Mouse (Mus musculus) lung, postnatal 0 days (tissue): Measurements from ENCODE around the gene Tmem42. TPM values are rescaled to one million over a fixed set of nuclear protein-coding genes. Genes with fewer than 3 reads are reported as not detected.

Experiments used
- ATAC-seq: fragments of 200-750 bp; cut with Nextera tagmentation; 2 replicates; pipeline ENCODE4 v1.8.0; 2017; ENCODE audit warnings: moderate library complexity
- DNase-seq: peaks from one replicate; pipeline ENCODE4 v3.0.0-alpha.2; 2016; ENCODE audit warnings: low spot score
- H3K27ac ChIP-seq: fragments of 300-500 bp; sonication (generic); 2 replicates; pipeline ENCODE4 v1.5.1; 2014; ENCODE audit warnings: antibody characterized with exemption, mild to moderate bottlenecking, low read length, mixed read lengths
- H3K27me3 ChIP-seq: fragments of 300-500 bp; sonication (generic); replicated peaks from 2 replicates; pipeline ENCODE4 v1.6.1; 2014; ENCODE audit warnings: low read length, mixed read lengths; ENCODE audit not compliant: insufficient read depth
- H3K36me3 ChIP-seq: fragments of 300-500 bp; sonication (generic); 2 replicates; pipeline ENCODE4 v1.6.1; 2014; ENCODE audit warnings: low read length, mixed read lengths; ENCODE audit not compliant: insufficient read depth
- H3K4me1 ChIP-seq: fragments of 300-500 bp; sonication (generic); 2 replicates; pipeline ENCODE4 v1.6.1; 2014; ENCODE audit warnings: antibody characterized with exemption, low read depth, low read length, mixed read lengths; ENCODE audit not compliant: insufficient read depth
- H3K4me2 ChIP-seq: fragments of 300-500 bp; sonication (generic); replicated peaks from 2 replicates; pipeline ENCODE4 v1.6.1; 2014; ENCODE audit warnings: low read depth, mild to moderate bottlenecking, low read length, moderate library complexity, mixed read lengths
- H3K4me3 ChIP-seq: fragments of 300-500 bp; sonication (generic); 2 replicates; pipeline ENCODE4 v1.5.1; 2014; ENCODE audit warnings: low read depth, low read length
- H3K9ac ChIP-seq: fragments of 300-500 bp; sonication (generic); replicated peaks from 2 replicates; pipeline ENCODE4 v1.6.1; 2014; ENCODE audit warnings: low read depth, mild to moderate bottlenecking
- H3K9me3 ChIP-seq: fragments of 300-500 bp; sonication (generic); 2 replicates; pipeline ENCODE4 v1.6.1; 2016; ENCODE audit warnings: low read length, mixed read lengths
- CTCF ChIP-seq: IDR thresholded peaks from 2 replicates; pipeline ENCODE4 v1.5.1; 2016; ENCODE audit warnings: antibody characterized with exemption, mild to moderate bottlenecking
- EP300 ChIP-seq: IDR thresholded peaks from 2 replicates; pipeline ENCODE4 v1.6.1; 2016; ENCODE audit warnings: antibody characterized with exemption, mild to moderate bottlenecking, control low read depth
- WGBS: fragments of 180-500 bp; shearing (Covaris S2); extraction: QIAGEN DNeasy Blood & Tissue Kit; methylation state at CpG from one replicate; pipeline ENCODE4 v1.1.7; 2014; 5-methylcytosine and 5-hydroxymethylcytosine counted together
- polyA plus RNA-seq: library from polyadenylated mRNA; unstranded; fragments of >200 nt; fragmentation: Nextera tagmentation; extraction: Ambion mirVana; gene quantifications from 2 replicates; pipeline ENCODE4 v1.2.1, GENCODE M21; 2015

The Tmem42 gene
- 44.7 and 55.7 TPM in 2 replicates for polyA plus RNA-seq

DNA sequence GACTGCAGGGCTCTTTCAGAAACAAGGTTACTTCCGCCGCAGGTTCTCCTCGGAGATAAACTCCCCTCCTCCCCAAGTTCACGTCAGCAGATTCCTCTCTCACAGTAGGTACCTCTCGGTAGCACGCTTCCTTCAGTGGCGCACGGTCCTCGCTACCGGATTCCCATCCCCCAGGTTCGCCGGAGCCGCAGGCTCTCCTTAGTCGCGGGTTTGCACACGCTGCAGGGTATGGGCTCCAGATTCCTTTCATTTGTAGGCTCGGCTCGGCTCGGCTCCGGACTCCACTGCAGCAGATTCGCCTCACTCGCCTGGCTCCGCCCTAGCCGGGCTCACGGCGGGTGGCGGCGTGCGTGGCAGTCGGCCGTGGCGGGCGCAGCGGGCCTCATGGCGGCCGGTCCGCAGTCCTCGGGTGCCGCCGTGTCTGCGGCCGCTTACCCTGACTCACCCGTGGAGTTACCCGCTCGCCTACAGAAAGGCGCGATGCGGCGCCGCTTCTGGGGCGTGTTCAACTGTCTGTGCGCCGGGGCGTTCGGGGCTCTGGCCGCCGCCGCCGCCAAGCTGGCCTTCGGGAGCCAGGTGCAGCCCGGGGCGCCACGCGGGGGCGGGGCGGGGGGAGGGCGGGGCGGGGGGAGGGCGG lies at the start of gene Tmem42:
Gene Tmem42, plus strand, starts transcription at position 332 of the 637 bp plus-strand sequence.
- peak within 1 kb of the TSS; percentile 67 for H3K4me3 ChIP-seq
- peak; percentile 99 for ATAC-seq
- H3K27me3 ChIP-seq: no peaks in the 10 kb centered on the region
- no peaks in the 10 kb centered on the region for H3K36me3 ChIP-seq
- H3K9me3 ChIP-seq: no peaks in the 10 kb centered on the region
- H3K9ac ChIP-seq: peak within 1 kb of the TSS; percentile 55
- peak within 1 kb of the TSS; percentile 88 for H3K27ac ChIP-seq
- no peaks in the 10 kb centered on the region; the same call in 1 of the 2 replicates for H3K4me1 ChIP-seq
- H3K4me2 ChIP-seq: peak within 1 kb of the TSS; percentile 77
- peak; percentile 96 for DNase-seq
- TF ChIP-seq CTCF (no peak), EP300 (no peak)
- WGBS: under 1% methylated on average over 49 of the region's 69 CpGs

DNA sequence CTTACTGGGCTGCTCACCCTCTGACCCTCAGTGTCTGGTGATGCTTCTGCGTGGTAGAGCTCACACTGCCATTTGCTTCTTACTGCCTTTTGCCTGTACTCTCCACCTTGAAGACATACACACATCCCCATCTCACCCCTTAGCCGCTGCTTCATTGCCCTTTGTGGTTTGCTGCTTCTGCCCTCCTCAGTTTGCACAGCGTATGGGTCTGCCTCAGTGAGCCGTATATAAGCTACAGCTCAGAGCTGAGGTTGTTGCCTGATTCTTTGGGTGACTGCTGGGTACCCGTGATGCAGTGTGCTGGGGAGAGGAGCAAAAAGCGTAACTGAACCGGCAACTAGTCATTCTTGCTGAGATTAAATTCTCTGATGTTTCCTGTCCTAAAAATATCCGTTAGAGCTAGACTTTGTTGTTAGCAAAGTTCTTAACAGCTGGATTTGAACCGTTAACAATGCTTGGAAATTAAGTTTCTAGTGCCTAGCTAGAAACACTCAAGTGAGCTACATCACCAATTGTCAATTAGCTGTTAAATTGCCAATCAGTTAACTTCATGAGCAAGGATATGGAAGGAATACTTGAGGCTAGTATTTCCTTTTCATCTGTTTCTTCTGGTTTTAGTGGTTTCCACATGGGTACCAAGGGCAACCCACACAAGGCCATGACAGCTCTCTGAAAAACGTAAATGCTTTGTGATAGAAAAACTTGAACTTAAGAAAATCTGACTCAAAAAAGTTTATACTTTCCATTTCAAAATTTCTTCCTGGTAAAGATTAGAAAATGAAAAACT lies 22.5 kb upstream of the Tmem42 start:
- no peak overlapping the region for H3K4me3 ChIP-seq
- H3K27me3 ChIP-seq: no peaks in the 10 kb centered on the region
- no peaks in the 10 kb centered on the region for H3K36me3 ChIP-seq
- no peak overlapping the region for H3K9ac ChIP-seq
- DNase-seq (no peak), ATAC-seq (no peak)
- H3K27ac ChIP-seq: no peak overlapping the region
- H3K4me2 ChIP-seq: no peak overlapping the region
- TF ChIP-seq EP300: no peak
- TF ChIP-seq CTCF: no peak
- H3K9me3 ChIP-seq: no peaks in the 10 kb centered on the region
- WGBS: 88% methylated on average over 10 of the region's 10 CpGs
- no peaks in the 10 kb centered on the region for H3K4me1 ChIP-seq

DNA sequence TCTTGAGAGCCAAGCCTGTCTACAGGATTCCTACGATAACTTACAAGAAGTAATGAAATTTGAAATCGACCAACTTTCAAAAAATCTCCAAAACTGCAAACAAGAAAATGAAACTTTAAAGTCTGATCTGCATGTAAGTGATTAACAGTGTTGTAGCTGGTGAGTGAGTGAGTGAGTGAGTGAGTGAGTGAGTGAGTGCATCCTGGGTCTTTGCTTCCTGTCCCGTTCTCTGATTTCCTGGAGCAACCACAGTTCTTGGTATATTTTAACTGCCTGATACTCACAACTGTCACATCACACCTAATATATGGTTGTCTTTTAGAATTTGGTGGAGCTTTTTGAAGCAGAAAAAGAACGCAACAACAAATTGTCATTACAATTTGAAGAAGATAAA lies 21.9 kb upstream of the Tmem42 start:
- TF ChIP-seq EP300: no peak
- no peak overlapping the region for H3K4me2 ChIP-seq
- ATAC-seq: no peak
- H3K36me3 ChIP-seq: no peaks in the 10 kb centered on the region
- no peaks in the 10 kb centered on the region for H3K9me3 ChIP-seq
- WGBS: 93% methylated on average over 4 of the region's 4 CpGs
- H3K4me3 ChIP-seq: no peak overlapping the region
- H3K9ac ChIP-seq: no peak overlapping the region
- H3K27me3 ChIP-seq: no peaks in the 10 kb centered on the region
- no peaks in the 10 kb centered on the region for H3K4me1 ChIP-seq
- DNase-seq: no peak
- no peak overlapping the region for H3K27ac ChIP-seq

DNA sequence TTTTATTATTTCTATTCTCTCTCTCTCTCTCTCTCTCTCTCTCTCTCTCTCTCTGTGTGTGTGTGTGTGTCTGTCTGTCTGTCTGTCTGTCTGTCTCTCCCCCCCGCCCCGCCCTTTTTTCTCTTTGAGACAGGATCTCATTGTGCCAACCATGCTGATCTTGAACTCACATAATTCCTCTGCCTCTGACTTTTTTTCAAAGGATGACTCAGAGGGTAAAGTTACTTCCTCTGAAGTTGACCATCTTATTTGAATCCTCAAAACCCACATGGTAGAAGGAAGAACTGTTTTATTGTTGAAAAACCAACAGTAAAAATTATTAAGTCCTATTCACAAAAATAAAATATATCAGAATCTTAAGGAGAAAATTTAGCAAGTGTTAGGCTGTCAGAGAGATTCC lies 16.4 kb upstream of the Tmem42 start:
- H3K27ac ChIP-seq: no peak overlapping the region
- no peak overlapping the region for H3K4me2 ChIP-seq
- WGBS: 86% methylated on average over 2 of the region's 2 CpGs
- TF ChIP-seq CTCF: no peak
- TF ChIP-seq EP300: no peak
- no peak overlapping the region for H3K4me3 ChIP-seq
- no peaks in the 10 kb centered on the region for H3K9me3 ChIP-seq
- ATAC-seq: no peak
- no peaks in the 10 kb centered on the region for H3K4me1 ChIP-seq
- no peak overlapping the region for H3K9ac ChIP-seq
- no peaks in the 10 kb centered on the region for H3K36me3 ChIP-seq
- H3K27me3 ChIP-seq: no peaks in the 10 kb centered on the region
- no peak for DNase-seq

DNA sequence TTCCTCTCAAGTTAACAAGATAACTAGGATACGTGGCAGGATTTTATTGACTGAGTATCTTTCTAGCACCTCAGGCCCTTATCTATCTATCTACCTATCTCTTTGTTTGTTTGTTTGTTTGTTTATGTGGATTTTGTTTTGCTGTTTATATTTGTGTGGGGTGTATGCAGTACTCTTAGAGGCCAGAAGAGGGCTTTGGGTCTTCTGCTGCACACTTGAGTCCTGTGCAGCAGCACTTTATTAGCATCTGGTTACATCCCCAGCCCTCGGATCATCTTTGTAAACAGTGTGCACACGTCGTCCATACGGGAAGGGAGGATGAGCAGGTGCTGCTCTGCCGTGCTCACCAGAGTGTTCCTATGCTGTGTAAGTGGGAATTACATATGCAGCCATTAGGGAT lies 15.1 kb upstream of the Tmem42 start:
- WGBS: 65% methylated on average over 6 of the region's 6 CpGs
- Histone ChIP-seq H3K9ac (no peak overlapping the region), H3K27me3 (no peaks in the 10 kb centered on the region), H3K9me3 (no peaks in the 10 kb centered on the region), H3K4me2 (no peak overlapping the region), H3K27ac (no peak overlapping the region), H3K36me3 (no peaks in the 10 kb centered on the region; the same call in 1 of the 2 replicates), H3K4me1 (no peaks in the 10 kb centered on the region), H3K4me3 (no peak overlapping the region)
- ATAC-seq (no peak), DNase-seq (no peak)
- no peak for TF ChIP-seq EP300
- peak; percentile 56 for TF ChIP-seq CTCF

DNA sequence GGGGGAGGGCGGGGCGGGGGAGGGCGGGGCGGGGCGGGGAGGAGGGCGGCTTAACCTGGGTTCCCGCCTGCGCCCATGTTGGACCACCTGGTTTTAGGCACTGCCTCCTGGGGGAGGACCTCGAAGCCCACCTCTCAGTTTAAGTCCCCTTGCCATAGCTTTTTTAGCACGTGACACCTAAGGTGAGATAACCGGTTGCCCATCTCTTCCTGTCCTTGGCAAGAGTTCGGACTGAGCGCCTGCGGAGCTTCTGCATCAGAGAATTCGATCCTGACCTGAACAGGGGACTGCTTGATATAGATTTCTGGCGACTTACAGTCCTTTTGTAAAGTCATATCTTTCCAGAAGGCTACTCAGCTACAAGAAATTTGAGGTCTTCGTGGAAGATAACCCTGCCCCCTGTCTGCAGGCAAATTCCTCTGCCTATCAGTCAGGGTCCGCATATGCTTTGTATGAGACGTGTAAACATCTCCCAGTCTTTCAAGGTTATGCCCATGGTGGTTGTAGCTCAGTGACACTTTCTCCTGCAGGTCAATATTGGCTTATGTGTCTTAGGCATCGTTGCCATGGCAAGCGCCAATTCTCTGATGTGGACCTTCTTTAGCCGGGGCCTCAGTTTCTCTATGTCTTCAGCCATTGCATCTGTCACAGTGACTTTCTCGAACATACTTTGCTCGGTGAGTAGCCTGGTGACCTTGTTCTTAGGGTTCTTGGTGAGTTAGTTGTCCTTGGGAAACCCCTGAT lies 682 bp downstream of the Tmem42 start:
- DNase-seq (peak; percentile 56), ATAC-seq (no peak)
- Histone ChIP-seq H3K27ac (no peak overlapping the region; the same call in 1 of the 2 replicates), H3K36me3 (no peaks in the 10 kb centered on the region), H3K9ac (no peak overlapping the region), H3K27me3 (no peaks in the 10 kb centered on the region), H3K4me3 (peak overlapping the region; percentile 67), H3K9me3 (no peaks in the 10 kb centered on the region), H3K4me2 (peak overlapping the region; percentile 77), H3K4me1 (no peaks in the 10 kb centered on the region; the same call in 1 of the 2 replicates)
- no peak for TF ChIP-seq EP300
- peak; percentile 25 for TF ChIP-seq CTCF
- 32% methylated on average over 18 of the region's 24 CpGs for WGBS
